Mouse (Mus musculus) kidney, adult 2 months (tissue): ENCODE measurements around the gene Flrt1.

Source experiments
- CTCF ChIP-seq: fragments of 200-500 bp; conservative IDR thresholded peaks from 2 replicates; pipeline ENCODE4 v1.5.1; 2011; ENCODE audit warnings: low read depth, mild to moderate bottlenecking, control low read depth, low read length, moderate library complexity, mixed read lengths; ENCODE audit not compliant: insufficient read depth, insufficient read length
- POLR2A ChIP-seq: fragments of 200-500 bp; IDR thresholded peaks from one replicate; pipeline ENCODE4 v1.6.1; 2011; ENCODE audit warnings: low read depth, low read length, control low read depth

GRCm38 (mm10) chr19:7072221-7072620, 33.3 kb downstream of the Flrt1 start:
- TF ChIP-seq CTCF, result no peak
- TF ChIP-seq POLR2A, result no peak
